Mouse (Mus musculus) lung, adult 18-20 months (tissue): Measurements from ENCODE around the gene Medag.

Experiments
- DNase-seq, 2 experiments: peaks; one replicate each; pipeline ENCODE4 v3.0.0; 2022; ENCODE audit warnings: mixed read lengths in 2 of 2

Medag gene

GRCm38 (mm10) chr5:149385228-149385961 is 26.2 kb upstream of the Medag start:
- no peak for DNase-seq

- no peak for DNase-seq
Observed at GRCm38 (mm10) chr5:149386294-149386850, 25.2 kb upstream of the Medag start.

- DNase-seq: no peak
Observed at GRCm38 (mm10) chr5:149388947-149389346, 22.6 kb upstream of the Medag start.

GRCm38 (mm10) chr5:149389548-149390211 is 21.9 kb upstream of the Medag start:
- peak; percentile 62 to 64 for DNase-seq

- DNase-seq: no peak
Observed at GRCm38 (mm10) chr5:149391574-149392375, 19.8 kb upstream of the Medag start.

GRCm38 (mm10) chr5:149392420-149392988 is 19.0 kb upstream of the Medag start:
- no peak for DNase-seq

GRCm38 (mm10) chr5:149401446-149401975 is 10.0 kb upstream of the Medag start:
- DNase-seq: no peak

GRCm38 (mm10) chr5:149402029-149402428 is 9.5 kb upstream of the Medag start:
- peak in 1 of 2 experiments; percentile 43 for DNase-seq

GRCm38 (mm10) chr5:149403386-149403785 is 8.2 kb upstream of the Medag start:
- peak; percentile 41 to 59 for DNase-seq

GRCm38 (mm10) chr5:149404710-149405109 is 6.8 kb upstream of the Medag start:
- no peak for DNase-seq

GRCm38 (mm10) chr5:149406791-149407276 is 4.7 kb upstream of the Medag start:
- no peak for DNase-seq

GRCm38 (mm10) chr5:149409502-149409901 is 2.0 kb upstream of the Medag start:
- DNase-seq: no peak

- no peak for DNase-seq
Observed at GRCm38 (mm10) chr5:149412194-149412575, 636 bp downstream of the Medag start.

- no peak for DNase-seq
Observed at GRCm38 (mm10) chr5:149412671-149413070, 1.1 kb downstream of the Medag start.

GRCm38 (mm10) chr5:149414369-149415167 is 3.0 kb downstream of the Medag start:
- peak; percentile 18 to 45 for DNase-seq

- no peak for DNase-seq
Observed at GRCm38 (mm10) chr5:149417381-149417780, 5.8 kb downstream of the Medag start.

GRCm38 (mm10) chr5:149426525-149426924 is 15.0 kb downstream of the Medag start:
- DNase-seq: no peak

GRCm38 (mm10) chr5:149427277-149428060 is 15.9 kb downstream of the Medag start:
- no peak for DNase-seq

- no peak for DNase-seq
Observed at GRCm38 (mm10) chr5:149428347-149428746, 16.8 kb downstream of the Medag start.

GRCm38 (mm10) chr5:149428810-149429255 is 17.3 kb downstream of the Medag start:
- peak; percentile 86 to 90 for DNase-seq

- no peak for DNase-seq
Observed at GRCm38 (mm10) chr5:149429541-149429940, 18.0 kb downstream of the Medag start.
